Mouse (Mus musculus) heart, postnatal 25 days (tissue): ENCODE results near the gene Zcchc10. TPM values are rescaled to one million over a fixed set of nuclear protein-coding genes. Genes with fewer than 3 reads are reported as not detected.

ENCODE experiments used
- DNase-seq: peaks from one replicate; pipeline ENCODE4 v3.0.0; 2022; ENCODE audit warnings: low spot score
- intact Hi-C: fragments of 180-260 bp; cut with DNase I; formaldehyde crosslinking; loops from one replicate; pipeline ENCODE4 v1.15.1; 2025
- total RNA-seq, 2 experiments: library from RNA; stranded (reverse); gene quantifications; 2 replicates each; pipeline ENCODE4 v1.2.3; 2021

Zcchc10 gene
- total RNA-seq, 2 experiments from 2014 or later = 6.1 to 7.9 TPM

GRCm38 (mm10) chr11:53351943-53352590 lies 27.6 kb downstream of the Zcchc10 start:
- intact Hi-C loops = loop anchor here (5.0 kb wide), 1 partner anchor 45 kb away; no protein-coding TSS in a partner anchor
- DNase-seq = no peak

- intact Hi-C loops = no loop called here
- DNase-seq = no peak
Measured at GRCm38 (mm10) chr11:53358504-53359155, 34.2 kb downstream of the Zcchc10 start.

- intact Hi-C loops = no loop called here
- no peak for DNase-seq
Measured at GRCm38 (mm10) chr11:53367032-53367431, 42.6 kb downstream of the Zcchc10 start.

GRCm38 (mm10) chr11:53378918-53379317 lies 54.4 kb downstream of the Zcchc10 start:
- peak; percentile 2 for DNase-seq
- intact Hi-C loops = no loop called here

Other genes with a start within 250 kb of the Zcchc10 start
- gene Hspa4, start 24.2 kb upstream of the Zcchc10 start, total RNA-seq = 100 to 1,000 TPM; 124 to 135 TPM
- gene Aff4, start 26.2 kb downstream of the Zcchc10 start, total RNA-seq = 10 to 100 TPM; 84.5 to 91.1 TPM
- not detected for gene Leap2, start 98.5 kb downstream of the Zcchc10 start, total RNA-seq
- 1,000 to 10,000 TPM; 2,761 to 2,992 TPM for gene Uqcrq, start 106.2 kb downstream of the Zcchc10 start, total RNA-seq
- under 1 TPM; 0.22 to 0.68 TPM for gene Gdf9, start 106.3 kb downstream of the Zcchc10 start, total RNA-seq
- not detected for gene Gm10447, start 132.4 kb downstream of the Zcchc10 start, total RNA-seq
- gene Shroom1, start 132.5 kb downstream of the Zcchc10 start, total RNA-seq = under 1 TPM; 0.49 to 0.59 TPM
- not detected for gene Gm9837, start 145.8 kb downstream of the Zcchc10 start, total RNA-seq
- not detected for gene Gm9945, start 155.5 kb downstream of the Zcchc10 start, total RNA-seq
- gene Sowaha, start 155.6 kb downstream of the Zcchc10 start, total RNA-seq = under 1 TPM; 0.08 to 0.17 TPM
- 10 to 100 TPM; 32.0 to 37.0 TPM for gene Sept8, start 194.6 kb downstream of the Zcchc10 start, total RNA-seq
- 1 to 10 TPM; 7.6 to 9.6 TPM for gene Kif3a, start 242.7 kb downstream of the Zcchc10 start, total RNA-seq